Mouse (Mus musculus): ENCODE results near the gene Pafah1b1. TPM values are rescaled to one million over a fixed set of nuclear protein-coding genes. Genes with fewer than 3 reads are reported as not detected.
A peak's percentile ranks its signal among the peaks of the same experiment; 100 is the strongest.

Pafah1b1 gene
- 33.5 and 33.8 TPM in 2 replicates for polyA plus RNA-seq (2015; fragmentation: Nextera tagmentation; extraction: Ambion mirVana)

DNA sequence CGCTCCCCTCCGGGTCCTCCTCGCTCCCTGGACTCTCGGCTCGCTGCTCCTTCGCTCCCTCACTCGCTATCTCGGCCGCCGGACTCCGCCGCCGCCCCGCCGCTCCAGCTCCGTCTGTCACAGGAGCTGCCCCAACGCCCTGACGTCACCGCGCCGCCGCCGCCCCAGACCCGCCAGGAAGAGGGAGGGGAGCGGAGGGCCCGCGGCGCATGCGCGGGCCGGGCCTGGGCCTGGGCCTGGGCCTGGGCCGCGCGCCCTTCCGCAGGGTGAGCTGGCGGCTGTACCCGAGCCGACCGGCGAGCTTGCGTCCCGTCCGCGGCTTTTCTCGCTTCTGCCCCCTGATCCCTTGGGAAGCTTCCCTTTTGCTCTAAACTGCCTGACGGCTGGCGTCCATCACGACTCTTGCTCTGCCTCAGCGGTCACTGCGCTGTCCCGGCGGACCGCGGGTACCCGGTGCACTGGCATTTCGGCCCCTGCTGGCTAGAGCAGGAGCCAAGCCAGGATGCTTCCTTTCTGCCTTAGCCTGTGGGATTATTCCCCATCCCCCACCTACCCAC lies at the start of gene Pafah1b1:
Gene Pafah1b1, minus strand, starts transcription at position 436 of the 557 bp plus-strand sequence.
- H3K36me3 ChIP-seq (ENCODE audit: control insufficient read depth, insufficient read depth, low read length): no peaks in the 10 kb centered on the region
- H3K9me3 ChIP-seq (ENCODE audit: control insufficient read depth, low read length): no peaks in the 10 kb centered on the region
- peak; percentile 98 for ATAC-seq
- under 1% methylated on average over 56 of the region's 56 CpGs for WGBS
- peak within 1 kb of the TSS; percentile 67 for H3K4me2 ChIP-seq (ENCODE audit: low read depth, low read length)
- H3K9ac ChIP-seq (ENCODE audit: low read depth, low read length): peak within 1 kb of the TSS; percentile 97
- no peaks in the 10 kb centered on the region for H3K27me3 ChIP-seq (replicated peaks; ENCODE audit: control insufficient read depth, insufficient read depth, low read length)
- peak within 1 kb of the TSS; percentile 90 for H3K4me3 ChIP-seq (ENCODE audit: low read length)
- peaks cover 4% of the 10 kb centered on the region; the same call in 1 of the 2 replicates for H3K4me1 ChIP-seq (ENCODE audit: control insufficient read depth, insufficient read depth, low read length)
- peak within 1 kb of the TSS; percentile 99 for H3K27ac ChIP-seq (ENCODE audit: low read length)

DNA sequence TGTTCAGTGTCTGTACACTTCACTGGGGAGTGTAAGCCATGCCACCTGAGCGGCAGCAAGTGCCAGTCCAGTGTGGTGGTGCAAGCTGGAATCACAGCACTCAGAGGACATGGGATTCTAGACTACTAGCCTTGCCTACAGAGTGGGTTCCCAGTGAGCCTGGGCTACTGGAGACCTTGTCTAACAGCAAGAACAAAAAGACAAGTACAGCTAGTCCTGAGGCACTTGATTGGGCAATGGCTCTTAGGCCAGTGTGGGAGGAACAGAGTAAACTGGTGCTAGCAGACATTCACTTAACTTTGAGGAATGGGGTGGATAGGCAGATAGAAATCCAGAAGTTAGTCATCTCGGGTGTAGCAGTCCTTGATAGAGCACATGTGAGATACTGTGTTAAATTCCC lies 47.9 kb upstream of the Pafah1b1 start:
- H3K9ac ChIP-seq (ENCODE audit: low read depth, low read length): no peak overlapping the region
- H3K4me1 ChIP-seq (ENCODE audit: control insufficient read depth, insufficient read depth, low read length): peaks cover 13% of the 10 kb centered on the region
- 89% methylated on average over 2 of the region's 2 CpGs for WGBS
- H3K4me3 ChIP-seq (ENCODE audit: low read length): no peak overlapping the region
- no peak for ATAC-seq
- no peak overlapping the region for H3K4me2 ChIP-seq (ENCODE audit: low read depth, low read length)
- H3K36me3 ChIP-seq (ENCODE audit: control insufficient read depth, insufficient read depth, low read length): peaks cover 7% of the 10 kb centered on the region; the same call in 1 of the 2 replicates
- no peak overlapping the region for H3K27ac ChIP-seq (ENCODE audit: low read length)
- no peaks in the 10 kb centered on the region for H3K9me3 ChIP-seq (ENCODE audit: control insufficient read depth, low read length)
- no peaks in the 10 kb centered on the region for H3K27me3 ChIP-seq (replicated peaks; ENCODE audit: control insufficient read depth, insufficient read depth, low read length)

DNA sequence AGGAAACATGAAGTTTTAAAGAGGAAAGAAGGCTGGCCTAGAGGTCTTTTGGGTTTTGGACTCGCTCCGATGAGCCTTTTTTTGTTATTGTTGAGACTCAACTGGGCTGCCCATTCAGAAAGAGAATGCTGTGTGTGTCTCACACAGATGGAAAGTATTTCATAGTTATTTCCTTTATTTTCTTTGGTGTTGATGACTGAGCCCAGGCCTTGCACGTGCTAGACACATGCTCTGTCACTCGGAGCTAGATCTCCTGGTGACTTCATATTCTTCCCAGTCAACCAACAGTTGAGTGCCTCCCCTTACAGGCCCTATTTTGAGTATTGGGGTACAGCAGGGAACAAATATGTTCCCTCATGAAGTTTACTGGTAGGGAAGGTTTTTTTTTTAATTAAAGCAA lies 47.2 kb upstream of the Pafah1b1 start:
- H3K9ac ChIP-seq (ENCODE audit: low read depth, low read length): peak overlapping the region; percentile 91; the same call in 1 of the 2 replicates
- H3K4me1 ChIP-seq (ENCODE audit: control insufficient read depth, insufficient read depth, low read length): peaks cover 13% of the 10 kb centered on the region
- H3K27ac ChIP-seq (ENCODE audit: low read length): no peak overlapping the region
- no peaks in the 10 kb centered on the region for H3K27me3 ChIP-seq (replicated peaks; ENCODE audit: control insufficient read depth, insufficient read depth, low read length)
- H3K36me3 ChIP-seq (ENCODE audit: control insufficient read depth, insufficient read depth, low read length): peaks cover 7% of the 10 kb centered on the region; the same call in 1 of the 2 replicates
- no peak for ATAC-seq
- H3K9me3 ChIP-seq (ENCODE audit: control insufficient read depth, low read length): no peaks in the 10 kb centered on the region
- peak overlapping the region; percentile 81 for H3K4me2 ChIP-seq (ENCODE audit: low read depth, low read length)
- H3K4me3 ChIP-seq (ENCODE audit: low read length): peak overlapping the region; percentile 94
- WGBS: 57% methylated on average over 4 of the region's 4 CpGs

DNA sequence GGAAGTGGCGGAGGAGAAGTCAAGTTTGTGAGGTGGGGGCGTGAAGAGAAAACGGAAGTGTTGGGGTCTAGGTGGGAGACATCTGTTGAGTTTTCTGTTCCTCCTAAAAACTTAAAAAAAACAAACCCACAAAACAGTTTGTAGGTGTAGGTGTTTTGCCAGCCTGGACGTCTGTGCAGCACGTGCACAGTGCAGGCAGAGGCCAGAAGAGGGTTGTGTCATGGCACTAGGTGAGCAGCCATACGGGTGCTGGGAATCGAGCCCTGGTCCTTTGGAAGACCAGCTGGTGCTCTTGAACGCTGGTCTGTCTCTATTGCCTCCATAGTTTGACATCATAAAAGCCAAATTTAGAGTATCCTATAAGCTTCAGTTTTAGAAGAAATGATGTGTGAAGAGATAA lies 46.8 kb upstream of the Pafah1b1 start:
- H3K4me3 ChIP-seq (ENCODE audit: low read length): peak overlapping the region; percentile 94
- no peaks in the 10 kb centered on the region for H3K9me3 ChIP-seq (ENCODE audit: control insufficient read depth, low read length)
- H3K9ac ChIP-seq (ENCODE audit: low read depth, low read length): peak overlapping the region; percentile 91
- peaks cover 7% of the 10 kb centered on the region; the same call in 1 of the 2 replicates for H3K36me3 ChIP-seq (ENCODE audit: control insufficient read depth, insufficient read depth, low read length)
- ATAC-seq: peak; percentile 36; the same call in 1 of the 2 replicates
- H3K27ac ChIP-seq (ENCODE audit: low read length): peak overlapping the region; percentile 92
- peaks cover 13% of the 10 kb centered on the region for H3K4me1 ChIP-seq (ENCODE audit: control insufficient read depth, insufficient read depth, low read length)
- H3K27me3 ChIP-seq (replicated peaks; ENCODE audit: control insufficient read depth, insufficient read depth, low read length): no peaks in the 10 kb centered on the region
- peak overlapping the region; percentile 81 for H3K4me2 ChIP-seq (ENCODE audit: low read depth, low read length)
- 14% methylated on average over 8 of the region's 8 CpGs for WGBS

DNA sequence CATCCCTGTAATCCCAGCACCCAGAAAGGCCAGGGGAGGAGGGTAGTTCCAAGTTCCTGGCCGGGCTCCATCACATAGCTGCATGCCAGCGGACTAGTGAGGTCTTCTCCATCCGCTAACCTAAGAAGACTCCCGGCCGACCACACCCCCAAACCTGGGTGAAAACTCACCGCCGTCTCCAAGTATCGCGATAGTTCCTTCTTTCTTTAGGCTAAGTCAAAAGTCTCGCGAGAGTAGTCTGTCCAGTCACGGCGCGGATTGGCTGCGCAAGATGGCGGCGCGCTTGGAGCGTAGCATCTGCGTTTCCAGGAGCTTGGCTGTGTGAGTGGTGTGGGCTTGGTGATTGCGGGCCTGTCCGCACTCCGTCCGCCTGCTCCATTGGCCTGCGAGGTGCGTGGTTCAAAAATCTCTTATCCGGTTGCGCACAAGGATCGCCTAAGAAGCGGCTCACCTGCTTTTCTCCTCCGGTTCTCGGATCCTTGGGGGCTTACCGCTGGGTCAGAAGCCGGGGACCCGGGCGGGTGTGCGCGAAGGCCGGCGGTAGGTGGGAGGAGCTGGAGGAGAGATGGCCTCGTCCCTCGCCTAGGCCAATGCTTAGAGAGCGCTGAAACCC lies 46.2 kb upstream of the Pafah1b1 start, which contains the start of gene Mettl16:
Gene Mettl16, plus strand, starts transcription at position 236 of the 613 bp plus-strand sequence.
- Histone ChIP-seq H3K27ac (ENCODE audit: low read length) (peak within 1 kb of the TSS; percentile 92), H3K4me1 (ENCODE audit: control insufficient read depth, insufficient read depth, low read length) (peaks cover 13% of the 10 kb centered on the region), H3K9ac (ENCODE audit: low read depth, low read length) (peak within 1 kb of the TSS; percentile 91), H3K4me3 (ENCODE audit: low read length) (peak within 1 kb of the TSS; percentile 94), H3K36me3 (ENCODE audit: control insufficient read depth, insufficient read depth, low read length) (peaks cover 4% of the 10 kb centered on the region; the same call in 1 of the 2 replicates), H3K4me2 (ENCODE audit: low read depth, low read length) (peak within 1 kb of the TSS; percentile 81), H3K27me3 (replicated peaks; ENCODE audit: control insufficient read depth, insufficient read depth, low read length) (no peaks in the 10 kb centered on the region), H3K9me3 (ENCODE audit: control insufficient read depth, low read length) (no peaks in the 10 kb centered on the region)
- peak; percentile 97 for ATAC-seq
- WGBS: under 1% methylated on average over 43 of the region's 43 CpGs

DNA sequence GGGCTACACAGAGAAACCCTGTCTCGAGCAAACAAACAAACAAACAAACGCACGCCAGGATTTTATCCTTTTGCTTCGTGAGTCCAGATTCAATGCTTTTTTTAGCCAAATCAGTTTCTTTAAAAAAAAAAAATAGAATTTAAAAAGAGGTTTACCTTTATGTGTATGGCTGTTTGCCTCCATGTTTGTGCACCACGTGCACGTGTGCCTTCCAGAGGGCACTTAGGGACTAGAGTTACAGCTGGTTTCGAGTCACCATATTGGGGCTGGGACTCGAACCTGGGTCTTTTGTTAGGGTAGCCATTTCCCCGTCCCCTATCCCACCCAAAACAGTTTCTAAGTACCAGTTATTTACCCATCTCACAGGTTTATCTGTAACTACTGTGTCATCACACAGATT lies 45.6 kb upstream of the Pafah1b1 start:
- Histone ChIP-seq H3K4me3 (ENCODE audit: low read length) (peak overlapping the region; percentile 94), H3K4me2 (ENCODE audit: low read depth, low read length) (peak overlapping the region; percentile 65), H3K27me3 (replicated peaks; ENCODE audit: control insufficient read depth, insufficient read depth, low read length) (no peaks in the 10 kb centered on the region), H3K27ac (ENCODE audit: low read length) (no peak overlapping the region), H3K9me3 (ENCODE audit: control insufficient read depth, low read length) (no peaks in the 10 kb centered on the region), H3K4me1 (ENCODE audit: control insufficient read depth, insufficient read depth, low read length) (peaks cover 13% of the 10 kb centered on the region), H3K36me3 (ENCODE audit: control insufficient read depth, insufficient read depth, low read length) (no peaks in the 10 kb centered on the region; the same call in 1 of the 2 replicates), H3K9ac (ENCODE audit: low read depth, low read length) (peak overlapping the region; percentile 70)
- no peak for ATAC-seq
- 78% methylated on average over 9 of the region's 9 CpGs for WGBS

DNA sequence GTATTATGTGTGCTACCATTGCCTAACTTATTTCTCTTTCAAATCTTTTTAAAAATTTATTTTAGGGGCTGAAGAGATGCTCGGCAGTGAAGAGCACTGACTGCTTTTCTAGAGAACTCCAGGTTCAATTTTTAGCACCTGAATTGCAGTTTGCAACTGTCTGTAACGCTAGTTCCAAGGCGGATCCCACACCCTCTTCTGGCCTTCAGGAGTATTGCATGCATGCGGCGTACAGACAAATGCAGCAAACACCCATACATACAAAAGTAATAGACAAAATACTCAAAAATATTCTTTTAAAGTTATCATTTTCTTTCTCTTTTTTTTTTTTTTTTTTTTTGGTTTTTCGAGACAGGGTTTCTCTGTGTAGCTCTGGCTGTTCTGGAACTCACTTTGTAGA lies 43.6 kb upstream of the Pafah1b1 start:
- Histone ChIP-seq H3K9me3 (ENCODE audit: control insufficient read depth, low read length) (no peaks in the 10 kb centered on the region), H3K9ac (ENCODE audit: low read depth, low read length) (no peak overlapping the region), H3K27me3 (replicated peaks; ENCODE audit: control insufficient read depth, insufficient read depth, low read length) (no peaks in the 10 kb centered on the region), H3K4me1 (ENCODE audit: control insufficient read depth, insufficient read depth, low read length) (peaks cover 13% of the 10 kb centered on the region), H3K36me3 (ENCODE audit: control insufficient read depth, insufficient read depth, low read length) (no peaks in the 10 kb centered on the region), H3K4me2 (ENCODE audit: low read depth, low read length) (no peak overlapping the region), H3K4me3 (ENCODE audit: low read length) (no peak overlapping the region), H3K27ac (ENCODE audit: low read length) (no peak overlapping the region)
- no peak for ATAC-seq
- 46% methylated on average over 6 of the region's 6 CpGs for WGBS

DNA sequence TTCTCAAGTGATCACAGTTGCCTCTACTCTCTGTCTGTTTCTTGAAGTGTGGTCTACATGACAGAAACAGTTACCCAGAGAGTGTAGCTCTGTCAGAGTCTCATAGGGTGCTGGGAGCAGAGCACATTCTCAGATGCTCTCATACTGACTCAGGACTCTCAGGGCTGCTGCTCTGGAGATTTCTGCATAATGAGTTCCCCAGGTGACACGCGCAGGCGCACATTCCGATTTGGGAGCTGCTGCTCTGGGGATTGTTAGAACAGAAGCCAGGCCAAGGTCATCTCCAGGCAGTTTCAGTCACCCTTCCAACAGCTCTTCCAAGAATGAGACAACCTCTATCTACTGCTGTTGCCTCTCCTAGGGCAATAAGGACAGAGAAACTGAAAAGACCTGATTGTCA lies 43.0 kb upstream of the Pafah1b1 start:
- ATAC-seq: no peak
- WGBS: 92% methylated on average over 4 of the region's 4 CpGs
- Histone ChIP-seq H3K4me2 (ENCODE audit: low read depth, low read length) (no peak overlapping the region), H3K9ac (ENCODE audit: low read depth, low read length) (no peak overlapping the region), H3K36me3 (ENCODE audit: control insufficient read depth, insufficient read depth, low read length) (no peaks in the 10 kb centered on the region), H3K27me3 (replicated peaks; ENCODE audit: control insufficient read depth, insufficient read depth, low read length) (no peaks in the 10 kb centered on the region), H3K4me3 (ENCODE audit: low read length) (no peak overlapping the region), H3K27ac (ENCODE audit: low read length) (no peak overlapping the region), H3K9me3 (ENCODE audit: control insufficient read depth, low read length) (no peaks in the 10 kb centered on the region), H3K4me1 (ENCODE audit: control insufficient read depth, insufficient read depth, low read length) (peaks cover 12% of the 10 kb centered on the region)

DNA sequence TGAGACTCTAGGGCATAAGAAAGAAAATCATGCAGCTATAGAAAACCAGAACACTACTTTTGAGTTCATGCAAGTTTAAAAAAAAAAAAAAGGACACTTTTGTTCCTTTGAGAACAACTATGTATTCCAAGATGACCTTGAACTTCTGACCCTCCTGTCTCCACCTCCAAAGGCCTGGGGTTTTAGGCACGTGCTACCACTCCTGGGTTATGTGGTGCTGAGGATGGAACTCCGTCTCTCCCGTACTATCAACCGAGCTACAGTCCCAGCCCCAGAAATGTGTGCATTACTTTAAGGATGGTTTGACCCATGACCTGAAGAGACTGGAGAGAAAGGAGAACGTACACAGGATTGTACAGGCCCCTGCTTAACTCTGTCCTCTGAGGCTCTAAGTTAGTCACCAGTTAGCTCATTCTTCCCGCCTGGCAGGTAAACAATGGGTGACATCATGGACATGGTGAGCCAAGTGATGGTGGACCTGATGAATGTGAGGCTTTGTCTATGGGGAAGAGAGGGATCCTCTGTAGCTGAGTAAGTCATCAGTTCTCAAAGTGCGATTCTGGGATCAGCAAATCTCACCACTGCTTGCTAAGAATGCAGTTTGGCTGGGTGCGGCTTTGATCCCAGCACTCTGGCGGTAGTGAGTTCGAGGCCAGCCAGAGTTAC lies 39.6 kb upstream of the Pafah1b1 start:
- no peak overlapping the region for H3K4me2 ChIP-seq (ENCODE audit: low read depth, low read length)
- WGBS: 70% methylated on average over 10 of the region's 10 CpGs

More for the DNA sequence above, 39.6 kb upstream of the Pafah1b1 start:
- Histone ChIP-seq H3K9me3 (ENCODE audit: control insufficient read depth, low read length) (no peaks in the 10 kb centered on the region), H3K27me3 (replicated peaks; ENCODE audit: control insufficient read depth, insufficient read depth, low read length) (no peaks in the 10 kb centered on the region), H3K36me3 (ENCODE audit: control insufficient read depth, insufficient read depth, low read length) (no peaks in the 10 kb centered on the region), H3K4me3 (ENCODE audit: low read length) (no peak overlapping the region), H3K27ac (ENCODE audit: low read length) (no peak overlapping the region), H3K4me1 (ENCODE audit: control insufficient read depth, insufficient read depth, low read length) (no peaks in the 10 kb centered on the region), H3K9ac (ENCODE audit: low read depth, low read length) (no peak overlapping the region)
- ATAC-seq: no peak
